Mouse (Mus musculus) heart, postnatal 4 days (tissue): ENCODE measurements at regions not wholly inside any gene's neighbourhood (a gene's known extent, or its start where the extent isn't known, plus 50 kb on each side); places are given as distances from the start of the nearest gene placed in this dataset.

ENCODE experiments used
- DNase-seq: peaks from one replicate; pipeline ENCODE4 v3.0.0; 2021

- no peak for DNase-seq
Measured at GRCm38 (mm10) chr9:61144685-61145318, 227.4 kb upstream of the Tle3 start.

- DNase-seq, result no peak
Measured at GRCm38 (mm10) chr9:61145738-61146137, 226.4 kb upstream of the Tle3 start.

GRCm38 (mm10) chr9:61151201-61151600, 221.0 kb upstream of the Tle3 start:
- DNase-seq, result no peak

GRCm38 (mm10) chr9:61151901-61152337, 220.2 kb upstream of the Tle3 start:
- peak; percentile 33 for DNase-seq

- no peak for DNase-seq
Measured at GRCm38 (mm10) chr9:61154721-61155120, 217.4 kb upstream of the Tle3 start.

GRCm38 (mm10) chr9:61155851-61156250, 216.3 kb upstream of the Tle3 start:
- no peak for DNase-seq

- no peak for DNase-seq
Measured at GRCm38 (mm10) chr9:61158192-61158770, 213.9 kb upstream of the Tle3 start.

GRCm38 (mm10) chr9:61159159-61159558, 213.0 kb upstream of the Tle3 start:
- DNase-seq, result no peak

- DNase-seq, result peak; percentile 28
Measured at GRCm38 (mm10) chr9:61159616-61160015, 212.6 kb upstream of the Tle3 start.

GRCm38 (mm10) chr9:61162884-61163283, 209.3 kb upstream of the Tle3 start:
- DNase-seq, result no peak

- DNase-seq, result peak; percentile 27
Measured at GRCm38 (mm10) chr9:61163671-61164288, 208.4 kb upstream of the Tle3 start.

- peak; percentile 47 for DNase-seq
Measured at GRCm38 (mm10) chr9:61164501-61165251, 207.5 kb upstream of the Tle3 start.

GRCm38 (mm10) chr9:61166115-61166514, 206.1 kb upstream of the Tle3 start:
- DNase-seq, result no peak

GRCm38 (mm10) chr9:61167097-61167842, 204.9 kb upstream of the Tle3 start:
- DNase-seq, result peak; percentile 37

- no peak for DNase-seq
Measured at GRCm38 (mm10) chr9:61168931-61169330, 203.2 kb upstream of the Tle3 start.

- no peak for DNase-seq
Measured at GRCm38 (mm10) chr9:61169506-61170090, 202.6 kb upstream of the Tle3 start.

- no peak for DNase-seq
Measured at GRCm38 (mm10) chr9:61170921-61171320, 201.2 kb upstream of the Tle3 start.

GRCm38 (mm10) chr9:61172421-61172820, 199.7 kb upstream of the Tle3 start:
- no peak for DNase-seq

GRCm38 (mm10) chr9:61173548-61173947, 198.6 kb upstream of the Tle3 start:
- no peak for DNase-seq

- no peak for DNase-seq
Measured at GRCm38 (mm10) chr9:61175381-61175780, 196.8 kb upstream of the Tle3 start.

GRCm38 (mm10) chr9:61176856-61177255, 195.3 kb upstream of the Tle3 start:
- DNase-seq, result no peak
